Mouse (Mus musculus) lung, embryonic 14.5 days (tissue): ENCODE data around the gene Pstpip1. TPM values are rescaled to one million over a fixed set of nuclear protein-coding genes. Genes with fewer than 3 reads are reported as not detected.

ENCODE experiments used
- ATAC-seq: fragments of 200-750 bp; cut with Nextera tagmentation; 2 replicates; pipeline ENCODE4 v1.8.0; 2017; ENCODE audit warnings: mild to moderate bottlenecking, moderate TSS enrichment, moderate library complexity; ENCODE audit not compliant: insufficient read depth
- DNase-seq: peaks from one replicate; pipeline ENCODE4 v3.0.0-alpha.2; 2015
- H3K27ac ChIP-seq: fragments of 300-500 bp; sonication (generic); 2 replicates; pipeline ENCODE4 v1.5.1; 2014; ENCODE audit warnings: low read depth, mild to moderate bottlenecking, moderate library complexity
- H3K27me3 ChIP-seq: fragments of 300-500 bp; sonication (generic); 2 replicates; pipeline ENCODE4 v1.6.1; 2014; ENCODE audit warnings: low read length, control low read depth; ENCODE audit not compliant: insufficient read depth
- H3K36me3 ChIP-seq: fragments of 300-500 bp; sonication (generic); 2 replicates; pipeline ENCODE4 v1.6.1; 2014; ENCODE audit warnings: control low read depth; ENCODE audit not compliant: insufficient read depth
- H3K4me1 ChIP-seq: fragments of 300-500 bp; sonication (generic); 2 replicates; pipeline ENCODE4 v1.6.1; 2014; ENCODE audit warnings: antibody characterized with exemption, control low read depth; ENCODE audit not compliant: insufficient read depth
- H3K4me2 ChIP-seq: fragments of 300-500 bp; sonication (generic); 2 replicates; pipeline ENCODE4 v1.6.1; 2014; ENCODE audit warnings: mild to moderate bottlenecking
- H3K4me3 ChIP-seq: fragments of 300-500 bp; sonication (generic); 2 replicates; pipeline ENCODE4 v1.5.1; 2014; ENCODE audit warnings: low read depth, low read length
- H3K9ac ChIP-seq: fragments of 300-500 bp; sonication (generic); 2 replicates; pipeline ENCODE4 v1.6.1; 2014
- H3K9me3 ChIP-seq: fragments of 300-500 bp; sonication (generic); 2 replicates; pipeline ENCODE4 v1.6.1; 2016; ENCODE audit warnings: low read depth, low read length, control low read depth
- CTCF ChIP-seq: IDR thresholded peaks from 2 replicates; pipeline ENCODE4 v1.5.1; 2016; ENCODE audit warnings: antibody characterized with exemption, low read depth
- WGBS: fragments of 180-500 bp; shearing (Covaris S2); extraction: QIAGEN DNeasy Blood & Tissue Kit; methylation state at CpG from one replicate; pipeline ENCODE4 v1.1.7; 2014; 5-methylcytosine and 5-hydroxymethylcytosine counted together
- polyA plus RNA-seq: library from polyadenylated mRNA; unstranded; fragments of >200 nt; fragmentation: Nextera tagmentation; extraction: Ambion mirVana; gene quantifications from 2 replicates; pipeline ENCODE4 v1.2.1, GENCODE M21; 2014

Gene Pstpip1
- polyA plus RNA-seq, 1 experiment from 2014 or later: 0.83 TPM

GRCm38 (mm10) chr9:56151745-56152481 lies 62.2 kb downstream of the Pstpip1 start:
- ATAC-seq (peak; percentile 79), DNase-seq (peak; percentile 71)
- Histone ChIP-seq H3K4me1 (peaks cover 10% of the 10 kb centered on the region; the same call in 1 of the 2 replicates), H3K27me3 (no peaks in the 10 kb centered on the region), H3K9me3 (no peaks in the 10 kb centered on the region), H3K27ac (peak overlapping the region; percentile 76; the same call in 1 of the 2 replicates), H3K4me3 (no peak overlapping the region), H3K9ac (no peak overlapping the region), H3K4me2 (peak overlapping the region; percentile 0; the same call in 1 of the 2 replicates), H3K36me3 (peaks cover 10% of the 10 kb centered on the region)
- WGBS: 39% methylated on average over 7 of the region's 7 CpGs
- no peak for TF ChIP-seq CTCF

- TF ChIP-seq CTCF: no peak
- Histone ChIP-seq H3K36me3 (peaks cover 5% of the 10 kb centered on the region), H3K27ac (peak overlapping the region; percentile 76), H3K4me3 (no peak overlapping the region), H3K9me3 (no peaks in the 10 kb centered on the region), H3K27me3 (no peaks in the 10 kb centered on the region), H3K9ac (no peak overlapping the region; the same call in 1 of the 2 replicates), H3K4me2 (peak overlapping the region; percentile 0; the same call in 1 of the 2 replicates), H3K4me1 (peaks cover 10% of the 10 kb centered on the region; the same call in 1 of the 2 replicates)
- WGBS: 44% methylated on average over 4 of the region's 4 CpGs
- DNase-seq: peak; percentile 36
- no peak for ATAC-seq
Measured at GRCm38 (mm10) chr9:56152482-56153007, 62.8 kb downstream of the Pstpip1 start.

GRCm38 (mm10) chr9:56154572-56154971 lies 64.8 kb downstream of the Pstpip1 start:
- Histone ChIP-seq H3K4me2 (no peak overlapping the region), H3K9me3 (no peaks in the 10 kb centered on the region), H3K4me3 (no peak overlapping the region), H3K4me1 (peaks cover 20% of the 10 kb centered on the region), H3K27me3 (no peaks in the 10 kb centered on the region), H3K9ac (no peak overlapping the region), H3K36me3 (peaks cover 5% of the 10 kb centered on the region), H3K27ac (no peak overlapping the region)
- DNase-seq (no peak), ATAC-seq (no peak)
- WGBS: 89% methylated on average over 5 of the region's 5 CpGs
- no peak for TF ChIP-seq CTCF

- no peak for DNase-seq
- ATAC-seq: no peak
- no peaks in the 10 kb centered on the region for H3K9me3 ChIP-seq
Measured at GRCm38 (mm10) chr9:56158077-56158476, 68.3 kb downstream of the Pstpip1 start.

GRCm38 (mm10) chr9:56159456-56159855 lies 69.7 kb downstream of the Pstpip1 start:
- peak overlapping the region; percentile 77 for H3K4me2 ChIP-seq
- H3K36me3 ChIP-seq: no peaks in the 10 kb centered on the region
- no peak for ATAC-seq
- H3K4me1 ChIP-seq: peaks cover 12% of the 10 kb centered on the region
- no peaks in the 10 kb centered on the region for H3K27me3 ChIP-seq
- DNase-seq: peak; percentile 7
- no peak for TF ChIP-seq CTCF
- WGBS: 6% methylated on average over 2 of the region's 2 CpGs
- peak overlapping the region; percentile 98 for H3K9ac ChIP-seq
- no peak overlapping the region for H3K27ac ChIP-seq
- no peaks in the 10 kb centered on the region for H3K9me3 ChIP-seq
- peak overlapping the region; percentile 98 for H3K4me3 ChIP-seq

More at GRCm38 (mm10) chr9:56158077-56158476, 68.3 kb downstream of the Pstpip1 start:
- Histone ChIP-seq H3K27me3 (no peaks in the 10 kb centered on the region), H3K4me1 (peaks cover 14% of the 10 kb centered on the region), H3K27ac (no peak overlapping the region), H3K9ac (no peak overlapping the region), H3K4me2 (no peak overlapping the region), H3K36me3 (no peaks in the 10 kb centered on the region), H3K4me3 (no peak overlapping the region)
- TF ChIP-seq CTCF: no peak
- WGBS: 47% methylated on average over 2 of the region's 2 CpGs

GRCm38 (mm10) chr9:56160341-56161141 lies 70.8 kb downstream of the Pstpip1 start:
- peaks cover 12% of the 10 kb centered on the region for H3K4me1 ChIP-seq
- peak overlapping the region; percentile 98 for H3K4me3 ChIP-seq
- H3K27me3 ChIP-seq: no peaks in the 10 kb centered on the region
- H3K4me2 ChIP-seq: peak overlapping the region; percentile 77
- TF ChIP-seq CTCF: no peak
- ATAC-seq (peak; percentile 97), DNase-seq (peak; percentile 97)
- no peaks in the 10 kb centered on the region for H3K36me3 ChIP-seq
- no peaks in the 10 kb centered on the region for H3K9me3 ChIP-seq
- peak overlapping the region; percentile 93 for H3K27ac ChIP-seq
- WGBS: under 1% methylated on average over 75 of the region's 82 CpGs
- peak overlapping the region; percentile 98 for H3K9ac ChIP-seq
